Mouse (Mus musculus) frontal cortex, postnatal 36 days (tissue): ENCODE measurements around the gene Ccl17.

ENCODE experiments used
- DNase-seq, 2 experiments: peaks; one replicate each; pipeline ENCODE4 v3.0.0; 2022; ENCODE audit warnings: low spot score in 2 of 2

Gene Ccl17

GRCm38 (mm10) chr8:94789256-94789955, 20.8 kb upstream of the Ccl17 start:
- no peak for DNase-seq

DNA sequence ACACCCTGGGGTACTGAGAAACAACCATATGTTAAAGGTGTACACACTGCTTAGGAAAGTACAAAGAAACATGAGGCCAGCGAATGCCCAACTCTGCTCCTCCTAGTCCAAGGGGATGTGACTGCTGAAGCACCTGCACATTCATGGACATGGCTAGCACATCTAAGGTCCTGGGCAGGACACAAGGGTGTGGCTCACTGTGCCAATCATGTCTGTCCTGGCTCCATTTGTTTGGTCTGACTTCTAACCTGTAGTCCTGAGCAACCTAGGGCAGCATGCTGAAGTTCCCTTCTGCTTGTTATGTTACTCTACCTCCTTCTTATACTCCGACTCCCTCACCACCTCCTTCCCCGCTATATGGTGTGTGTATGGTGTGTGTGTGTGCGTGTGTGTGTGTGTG, 15.9 kb upstream of the Ccl17 start:
- no peak for DNase-seq

GRCm38 (mm10) chr8:94794782-94795181, 15.5 kb upstream of the Ccl17 start:
- DNase-seq: no peak

DNA sequence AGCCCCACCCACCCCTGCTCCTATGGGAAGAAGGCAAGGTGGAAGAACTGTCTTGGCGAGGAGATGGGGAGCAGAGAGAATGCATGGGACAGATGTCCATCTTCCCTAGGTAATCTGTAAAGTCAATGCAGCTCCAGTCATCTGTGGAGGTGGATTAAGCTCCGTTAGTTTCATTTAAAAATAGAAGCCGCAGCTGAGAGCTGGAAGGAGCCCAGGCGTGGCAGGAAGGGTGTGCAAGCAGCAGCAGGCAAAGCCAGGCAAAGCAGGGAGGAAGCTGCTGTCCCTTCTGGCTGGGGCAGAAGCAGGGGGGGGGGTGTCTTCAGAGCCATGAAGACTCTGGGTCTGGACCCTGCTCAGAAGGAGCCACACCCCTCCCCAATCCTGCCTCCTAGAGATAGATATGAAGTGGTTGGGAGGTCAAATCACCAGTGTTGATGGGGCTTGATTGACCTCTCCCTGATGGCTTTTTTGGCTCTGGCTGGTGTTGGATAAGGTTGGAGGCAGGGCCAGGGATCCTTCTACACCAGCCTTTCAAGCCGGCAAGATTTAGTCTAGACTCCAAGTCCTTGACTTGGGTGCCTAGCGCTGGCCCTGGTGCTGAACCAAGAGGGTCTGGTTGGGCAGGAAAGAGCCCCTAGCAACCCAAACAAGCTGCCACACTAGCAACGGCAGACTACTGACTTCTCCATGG, 9.8 kb upstream of the Ccl17 start:
- peak; percentile 72 for DNase-seq

DNA sequence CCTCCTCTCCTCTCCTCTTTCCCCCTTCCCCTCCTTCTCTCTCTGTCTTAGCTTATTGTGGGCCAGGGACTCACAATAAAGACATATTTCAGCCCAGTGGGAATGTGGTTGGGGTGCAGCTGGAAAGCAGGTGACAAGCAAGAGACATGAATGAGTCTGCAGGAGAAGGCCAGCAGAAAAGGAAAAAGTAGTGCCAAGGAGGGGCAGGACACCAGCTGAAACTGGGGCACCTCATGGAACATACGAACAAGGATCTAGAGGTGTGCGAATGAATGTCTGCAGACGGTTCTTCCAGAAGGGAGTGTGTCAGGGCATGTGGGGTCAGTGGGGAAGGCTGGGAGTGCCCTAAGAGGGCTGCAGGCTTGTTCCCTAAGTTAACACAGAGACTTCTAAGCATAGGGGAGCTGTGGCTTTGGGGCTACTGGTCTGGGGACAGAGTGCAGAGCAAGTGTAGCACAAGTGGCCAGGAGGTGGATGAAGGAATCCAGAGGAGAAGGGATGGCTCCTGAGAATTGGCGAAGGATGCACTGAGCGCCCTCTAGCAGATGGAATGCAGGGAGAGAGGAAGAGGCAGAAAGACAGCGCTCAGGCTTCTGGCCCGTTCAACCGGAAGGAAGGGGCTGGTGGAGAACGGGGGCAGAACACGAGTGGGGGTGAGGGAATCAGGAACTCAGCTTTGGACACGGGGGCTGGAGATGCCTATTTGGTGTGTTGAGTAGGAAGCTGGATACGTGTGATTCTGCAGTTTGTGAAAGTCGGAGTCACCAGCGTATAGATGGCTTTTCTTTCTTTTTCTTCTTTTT, 8.8 kb upstream of the Ccl17 start:
- peak; percentile 75 to 77 for DNase-seq

DNA sequence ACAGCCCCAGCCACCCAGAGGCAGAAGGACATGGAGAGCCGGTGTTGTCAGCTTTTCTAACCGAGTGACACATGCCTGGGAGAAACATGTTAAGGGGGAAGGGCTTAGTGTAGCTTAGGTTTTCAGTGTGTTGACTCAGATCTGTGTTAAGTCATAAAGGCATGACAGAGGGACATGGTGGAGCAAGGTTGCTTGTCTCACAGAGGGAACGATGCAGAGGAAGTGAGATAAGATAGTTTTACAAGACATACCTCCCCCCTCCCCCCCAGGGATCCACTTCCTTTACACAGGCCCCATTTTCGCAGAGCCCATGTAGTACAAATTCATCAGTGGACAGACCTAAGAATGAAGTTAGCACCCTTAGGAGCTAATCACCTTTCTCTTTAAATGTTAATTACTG, 7.9 kb upstream of the Ccl17 start:
- DNase-seq: no peak

DNA sequence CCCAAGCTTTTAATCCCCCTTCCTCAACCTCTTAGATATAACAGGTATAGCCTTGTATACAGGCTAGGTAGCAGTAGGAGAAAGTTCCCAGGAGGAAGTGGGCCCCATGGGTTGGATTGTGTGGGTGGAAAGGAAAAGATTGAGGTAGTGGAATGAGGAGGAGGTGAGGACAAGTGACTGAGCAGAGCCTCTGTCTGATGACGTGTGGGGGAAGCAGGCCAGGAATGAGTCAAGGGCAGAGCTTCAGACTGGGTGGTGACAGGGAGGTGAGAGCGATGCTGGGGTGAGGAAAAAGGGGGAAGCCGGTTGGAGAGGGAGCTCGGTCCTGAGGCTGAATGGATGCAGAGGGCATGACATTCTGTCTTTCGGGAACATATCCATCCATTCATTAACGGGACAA, 6.7 kb upstream of the Ccl17 start:
- DNase-seq: peak; percentile 56 to 68

DNA sequence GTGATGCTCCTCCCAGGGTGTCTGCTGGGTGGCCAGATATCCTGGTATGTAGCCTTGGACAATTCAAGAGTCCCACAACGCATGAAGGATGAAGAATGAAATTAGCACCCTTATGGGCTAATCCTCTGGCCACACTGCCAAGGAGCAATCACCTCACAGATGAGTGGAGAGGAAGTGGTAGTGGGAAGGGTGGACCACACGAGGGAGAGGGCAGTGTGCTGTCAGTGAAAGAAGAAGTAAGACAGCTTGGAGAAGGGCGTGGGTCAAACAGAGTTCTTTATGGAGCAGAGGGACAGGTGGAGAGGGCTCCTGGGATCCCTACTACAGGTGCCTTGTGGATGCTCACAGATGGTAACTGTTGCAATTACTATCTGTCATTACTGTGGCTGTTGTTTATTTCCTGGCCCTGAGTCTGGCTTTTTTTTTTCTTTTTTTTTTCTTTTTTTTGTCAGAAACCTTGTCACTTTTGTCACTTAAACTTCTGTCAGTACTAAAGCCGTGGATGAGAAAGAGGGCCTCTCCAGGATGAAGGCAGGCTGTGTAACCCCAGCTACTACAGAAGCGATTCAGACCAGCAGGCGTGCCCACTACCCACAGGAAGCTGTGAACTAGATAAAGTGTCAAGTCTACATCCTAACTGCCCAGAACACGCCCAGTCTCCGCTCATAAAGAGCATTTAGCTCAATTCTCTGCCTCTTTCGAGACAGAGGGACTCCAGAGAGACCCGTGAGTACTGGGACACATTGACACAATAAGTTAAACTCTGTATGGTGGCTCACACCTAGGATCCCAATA, 5.5 kb upstream of the Ccl17 start:
- no peak for DNase-seq

- no peak for DNase-seq
Measured at GRCm38 (mm10) chr8:94805811-94806210, 4.4 kb upstream of the Ccl17 start.

GRCm38 (mm10) chr8:94807506-94807905, 2.7 kb upstream of the Ccl17 start:
- DNase-seq: no peak

DNA sequence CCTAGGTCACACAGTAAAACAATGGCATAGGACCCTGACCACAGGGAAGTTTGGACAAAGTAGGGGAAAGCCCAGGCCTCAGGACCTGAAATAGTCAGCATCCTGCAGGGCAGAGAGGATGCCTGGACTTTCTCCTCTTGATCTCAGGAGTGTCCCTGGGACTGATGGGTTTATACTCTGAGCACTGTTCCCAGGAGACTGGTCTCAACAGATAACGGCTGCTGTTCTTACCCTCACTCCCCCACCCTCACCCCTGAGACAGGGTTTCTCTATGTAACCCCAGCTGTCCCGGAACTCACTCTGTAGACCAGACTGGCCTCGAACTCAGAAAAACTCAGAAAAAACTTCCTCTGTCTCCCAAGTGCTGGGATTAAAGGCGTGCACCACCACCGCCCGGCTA, 1.9 kb upstream of the Ccl17 start:
- DNase-seq: no peak

- DNase-seq: no peak
Measured at GRCm38 (mm10) chr8:94810855-94811254, 602 bp downstream of the Ccl17 start.

DNA sequence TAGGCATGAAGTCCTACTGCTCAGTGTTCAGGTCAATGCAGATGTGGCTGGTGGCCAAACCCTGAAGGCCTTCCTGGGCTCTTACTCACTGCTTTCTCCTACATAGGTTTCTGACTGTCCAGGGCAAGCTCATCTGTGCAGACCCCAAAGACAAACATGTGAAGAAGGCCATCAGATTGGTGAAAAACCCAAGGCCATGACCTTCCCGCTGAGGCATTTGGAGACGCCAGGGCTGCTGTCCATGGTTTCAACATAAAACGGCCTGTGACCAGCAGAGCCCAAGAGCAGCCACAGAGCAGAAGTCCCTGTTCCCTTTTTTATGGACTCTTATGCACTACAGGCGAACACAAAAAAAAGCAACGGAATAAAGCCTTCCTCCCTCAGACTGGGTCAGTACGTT, 1.4 kb downstream of the Ccl17 start:
- DNase-seq: no peak

- DNase-seq: peak; percentile 89 to 98
Measured at GRCm38 (mm10) chr8:94812645-94813098, 2.4 kb downstream of the Ccl17 start.

DNA sequence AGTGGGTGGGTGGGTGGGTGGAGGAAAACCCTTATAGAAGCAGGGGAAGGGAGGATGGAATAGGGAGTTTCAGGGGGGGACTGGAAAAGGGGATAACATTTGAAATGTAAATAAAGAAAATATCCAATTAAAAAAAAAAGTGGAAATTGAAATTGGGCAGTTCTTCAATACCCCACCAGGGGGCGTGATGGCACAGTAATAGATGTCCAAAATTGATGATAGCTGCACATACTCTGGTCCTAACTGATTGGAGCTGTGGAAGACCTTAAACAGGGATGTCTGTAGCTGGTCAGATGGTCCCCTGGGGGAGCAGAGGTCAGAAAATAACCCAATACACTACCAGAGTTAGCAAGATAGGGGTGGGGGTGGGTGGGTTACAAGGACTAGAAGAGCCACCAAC, 4.3 kb downstream of the Ccl17 start:
- no peak for DNase-seq

GRCm38 (mm10) chr8:94817933-94818332, 7.7 kb downstream of the Ccl17 start:
- DNase-seq: no peak

- no peak for DNase-seq
Measured at GRCm38 (mm10) chr8:94819671-94820179, 9.5 kb downstream of the Ccl17 start.

DNA sequence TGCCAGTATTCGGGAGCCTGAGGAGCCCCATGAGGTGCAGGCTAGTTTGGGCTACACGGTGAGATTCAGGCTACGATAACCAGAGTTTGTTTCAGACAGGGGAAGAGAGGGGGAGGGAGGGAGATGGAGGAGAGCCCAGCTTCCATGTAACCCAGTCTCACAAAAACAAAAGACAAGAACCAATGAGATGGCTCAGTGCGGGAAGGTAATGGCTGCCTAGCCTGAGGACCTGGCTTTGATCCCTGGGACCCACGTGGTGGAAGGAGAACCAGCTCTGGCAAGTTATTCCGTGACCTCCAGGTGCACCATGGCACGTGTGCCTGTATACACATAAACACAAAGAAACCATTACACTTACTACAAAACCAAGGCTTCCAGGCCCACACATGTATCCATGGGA, 10.3 kb downstream of the Ccl17 start:
- no peak for DNase-seq

DNA sequence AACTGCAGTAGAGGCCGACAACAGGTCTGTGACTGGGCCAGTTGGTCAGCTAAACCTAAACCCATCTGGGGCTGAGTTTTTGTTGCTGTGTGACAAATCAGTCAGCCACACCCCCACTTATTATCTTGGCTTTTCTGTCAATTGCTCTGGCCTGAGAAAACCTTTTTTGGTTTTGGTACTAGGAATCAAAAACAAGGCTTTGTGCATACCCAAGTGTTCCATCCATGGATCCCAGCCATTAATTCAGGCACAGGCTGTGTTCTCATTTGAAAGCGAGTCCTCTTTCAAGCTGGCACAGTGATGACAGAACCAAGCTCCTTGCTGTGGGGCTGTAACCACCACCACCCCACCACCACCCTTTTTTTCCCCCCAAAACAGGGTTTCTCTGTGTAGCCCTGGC, 11.1 kb downstream of the Ccl17 start:
- no peak for DNase-seq

GRCm38 (mm10) chr8:94822637-94823560, 12.6 kb downstream of the Ccl17 start:
- peak; percentile 43 to 73 for DNase-seq

- DNase-seq: no peak
Measured at GRCm38 (mm10) chr8:94825170-94825569, 14.9 kb downstream of the Ccl17 start.
